Mouse (Mus musculus) frontal cortex, adult (tissue): ENCODE results near the gene Slc35e3.
"Not testable (repeated sequence)": the region's sequence is repeated elsewhere in the genome, so short reads cannot be mapped to it uniquely, and the experiment has no call there.

ENCODE experiments used
- ATAC-seq: cut with Nextera tagmentation; 2 replicates; pipeline ENCODE4 v1.9.2; 2017; ENCODE audit warnings: mild to moderate bottlenecking, moderate library complexity, mixed read lengths; ENCODE audit not compliant: low TSS enrichment

Slc35e3 gene

GRCm38 (mm10) chr10:117749787-117750343 lies 3.7 kb upstream of the Slc35e3 start:
- no peak for ATAC-seq

- ATAC-seq: no peak
Observed at GRCm38 (mm10) chr10:117749050-117749686, 3.0 kb upstream of the Slc35e3 start.

GRCm38 (mm10) chr10:117748276-117749049 lies 2.3 kb upstream of the Slc35e3 start:
- ATAC-seq: no peak

- no peak for ATAC-seq
Observed at GRCm38 (mm10) chr10:117747711-117748110, 1.5 kb upstream of the Slc35e3 start.

- peak; percentile 22 for ATAC-seq
Observed at GRCm38 (mm10) chr10:117745570-117746296, 432 bp downstream of the Slc35e3 start.

GRCm38 (mm10) chr10:117743917-117744316 lies 2.2 kb downstream of the Slc35e3 start:
- ATAC-seq: no peak

- ATAC-seq: no peak
Observed at GRCm38 (mm10) chr10:117743182-117743581, 3.0 kb downstream of the Slc35e3 start.

- ATAC-seq: no peak
Observed at GRCm38 (mm10) chr10:117742618-117743017, 3.5 kb downstream of the Slc35e3 start.

- ATAC-seq: no peak
Observed at GRCm38 (mm10) chr10:117741698-117742475, 4.3 kb downstream of the Slc35e3 start.

- ATAC-seq: no peak
Observed at GRCm38 (mm10) chr10:117740921-117741320, 5.2 kb downstream of the Slc35e3 start.

- no peak for ATAC-seq
Observed at GRCm38 (mm10) chr10:117740171-117740570, 6.0 kb downstream of the Slc35e3 start.

- ATAC-seq: no peak
Observed at GRCm38 (mm10) chr10:117739648-117739948, 6.6 kb downstream of the Slc35e3 start.

GRCm38 (mm10) chr10:117738928-117739647 lies 7.1 kb downstream of the Slc35e3 start:
- no peak for ATAC-seq

- no peak for ATAC-seq
Observed at GRCm38 (mm10) chr10:117738140-117738921, 7.8 kb downstream of the Slc35e3 start.

- not testable (repeated sequence) for ATAC-seq
Observed at GRCm38 (mm10) chr10:117737498-117737897, 8.7 kb downstream of the Slc35e3 start.

- ATAC-seq: no peak
Observed at GRCm38 (mm10) chr10:117737075-117737474, 9.1 kb downstream of the Slc35e3 start.

GRCm38 (mm10) chr10:117736573-117736972 lies 9.6 kb downstream of the Slc35e3 start:
- ATAC-seq: no peak

- ATAC-seq: not testable (repeated sequence)
Observed at GRCm38 (mm10) chr10:117735396-117735795, 10.8 kb downstream of the Slc35e3 start.

GRCm38 (mm10) chr10:117734104-117734852 lies 11.9 kb downstream of the Slc35e3 start:
- not testable (repeated sequence) for ATAC-seq
